In genomic region chr9:101104931-101105330, GRCm38 (mm10) we compare ENCODE assay signal across 20 mouse cellular contexts. TPM values are rescaled to one million over a fixed set of nuclear protein-coding genes. Genes with fewer than 3 reads are reported as not detected.
DNase-seq lines count a peak whose midpoint lies in the region; ATAC-seq and TF ChIP-seq lines count a peak whose summit lies in the region.
"Had no signal": no experiment of that assay in that cellular context is flagged by ENCODE, and none has a peak within 500 bp of the region (broad histone marks: within the 10 kb centered on the region; RNA-seq: fewer than 3 reads in every experiment).

No protein-coding gene starts in this region.

- intact Hi-C loops in heart, postnatal 14 days (cut with DNase I): no loop called here

- TF ChIP-seq POLR2A in MEL (IDR thresholded peaks at IDR 0.05; ENCODE audit: control insufficient read depth in 1 of 2, insufficient read depth in 1 of 2, low read depth in 1 of 2, low read length in 2 of 2, poor library complexity in 1 of 2): no peak
- no peak for TF ChIP-seq POLR2A in brain, embryonic 14.5 days (IDR thresholded peaks at IDR 0.05; ENCODE audit: borderline replicate concordance, extremely low read depth, insufficient read depth, insufficient read length, poor library complexity, severe bottlenecking)

- H3K4me1 ChIP-seq in heart, embryonic 12.5 days (replicated peaks): peaks cover 15% of the 10 kb centered on the region
- no peaks in the 10 kb centered on the region; the same call in 1 of the 2 replicates for H3K4me1 ChIP-seq in kidney, postnatal 0 days (replicated peaks; ENCODE audit: insufficient read depth, low read length)
- H3K4me1 ChIP-seq in MEL (ENCODE audit: control insufficient read depth in 1 of 2, insufficient read depth in 2 of 2, low read length in 2 of 2): peaks cover 3 to 11% of the 10 kb centered on the region in 2 experiments
- H3K4me1 ChIP-seq: embryonic facial prominence, embryonic 15.5 days; forebrain, embryonic 15.5 days had no signal

- H3K9me3 ChIP-seq in heart, embryonic 12.5 days (replicated peaks): no peaks in the 10 kb centered on the region
- no peaks in the 10 kb centered on the region for H3K9me3 ChIP-seq in kidney, postnatal 0 days (replicated peaks; ENCODE audit: low read length)
- H3K9me3 ChIP-seq in MEL (replicated peaks; ENCODE audit: insufficient read depth, low read length): no peaks in the 10 kb centered on the region
- H3K9me3 ChIP-seq: embryonic facial prominence, embryonic 15.5 days; forebrain, embryonic 15.5 days; heart, embryonic 15.5 days; hindbrain, embryonic 13.5 days had no signal

- no peak for TF ChIP-seq EP300 in MEL (IDR thresholded peaks at IDR 0.05; ENCODE audit: low read depth in 1 of 2, low read length in 2 of 2)

- no peak overlapping the region for H3K9ac ChIP-seq in heart, embryonic 12.5 days
- H3K9ac ChIP-seq in kidney, postnatal 0 days (ENCODE audit: low read depth, low read length): no peak overlapping the region
- H3K9ac ChIP-seq in MEL (ENCODE audit: control insufficient read depth, low read depth, low read length, poor library complexity, severe bottlenecking): no peak overlapping the region
- H3K9ac ChIP-seq: embryonic facial prominence, embryonic 15.5 days; forebrain, embryonic 15.5 days; heart, embryonic 15.5 days; hindbrain, embryonic 13.5 days had no signal

- peaks cover 46% of the 10 kb centered on the region for H3K36me3 ChIP-seq in heart, embryonic 12.5 days
- H3K36me3 ChIP-seq in kidney, postnatal 0 days (ENCODE audit: insufficient read depth, low read length): peaks cover 26% of the 10 kb centered on the region
- peaks cover 22 to 23% of the 10 kb centered on the region in 2 experiments for H3K36me3 ChIP-seq in MEL (ENCODE audit: control insufficient read depth in 1 of 2, insufficient read depth in 2 of 2, low read length in 2 of 2)

- TF ChIP-seq RAD21 in MEL (IDR thresholded peaks at IDR 0.05; ENCODE audit: low read depth, low read length): no peak

- H3K79me2 ChIP-seq in MEL (ENCODE audit: control insufficient read depth, insufficient read depth, low read length, poor library complexity): peaks cover 26% of the 10 kb centered on the region

- H3K4me2 ChIP-seq in heart, embryonic 12.5 days: no peak overlapping the region
- H3K4me2 ChIP-seq in kidney, postnatal 0 days (ENCODE audit: low read length): no peak overlapping the region
- H3K4me2 ChIP-seq: embryonic facial prominence, embryonic 15.5 days; forebrain, embryonic 15.5 days; heart, embryonic 15.5 days; hindbrain, embryonic 13.5 days had no signal

- no peak for DNase-seq in heart, postnatal 14 days
- DNase-seq in kidney, postnatal 0 days (ENCODE audit: low spot score): peak; percentile 70
- DNase-seq in kidney, adult 11 months: no peak
- peak; percentile 4 for DNase-seq in MEL (ENCODE audit: low read depth, low spot score)
- DNase-seq in brain, embryonic 14.5 days (ENCODE audit: low read depth): peak; percentile 15
- DNase-seq in lung, postnatal 14 days: no peak
- DNase-seq: adrenal gland, postnatal 10 days; cerebellum, adult 11-12 months; cerebellum, adult 9-11 months; cerebellum, postnatal 36 days; gastrocnemius, postnatal 36 days; kidney, adult 2 months had no signal

- no peak for ATAC-seq in heart, embryonic 12.5 days (ENCODE audit: insufficient number of reproducible peaks, low FRiP score)
- ATAC-seq in kidney, postnatal 0 days (replicated peaks; ENCODE audit: low FRiP score, low read depth): no peak
- ATAC-seq: forebrain, embryonic 15.5 days; hindbrain, postnatal 0 days had no signal

- H3K27ac ChIP-seq in heart, embryonic 12.5 days (ENCODE audit: poor library complexity, severe bottlenecking): 0 out of 2 replicates have a peak overlapping the region, but pooled peaks have one; percentile 34
- no peak overlapping the region for H3K27ac ChIP-seq in kidney, postnatal 0 days
- H3K27ac ChIP-seq in MEL (ENCODE audit: control insufficient read depth, low read depth, low read length): no peak overlapping the region
- H3K27ac ChIP-seq: embryonic facial prominence, embryonic 15.5 days; forebrain, embryonic 15.5 days; heart, embryonic 15.5 days; hindbrain, embryonic 13.5 days; hindbrain, postnatal 0 days had no signal

- H3K4me3 ChIP-seq in heart, embryonic 12.5 days: no peak overlapping the region
- no peak overlapping the region for H3K4me3 ChIP-seq in kidney, postnatal 0 days (replicated peaks; ENCODE audit: low read depth, low read length)
- H3K4me3 ChIP-seq in MEL (ENCODE audit: control insufficient read depth in 1 of 2, insufficient read depth in 1 of 2, low read depth in 2 of 2, low read length in 2 of 2): no peak overlapping the region
- H3K4me3 ChIP-seq: embryonic facial prominence, embryonic 15.5 days; erythroblast, embryonic 14.5 days; forebrain, embryonic 15.5 days; heart, embryonic 15.5 days; hindbrain, embryonic 13.5 days had no signal

- H3K27me3 ChIP-seq in heart, embryonic 12.5 days (replicated peaks): no peaks in the 10 kb centered on the region
- H3K27me3 ChIP-seq in kidney, postnatal 0 days (ENCODE audit: insufficient read depth, low read length): no peaks in the 10 kb centered on the region
- H3K27me3 ChIP-seq in MEL (ENCODE audit: control insufficient read depth in 1 of 2, insufficient read depth in 2 of 2, low read length in 2 of 2): no peaks in the 10 kb centered on the region
- H3K27me3 ChIP-seq: CH12.LX; embryonic facial prominence, embryonic 15.5 days; forebrain, embryonic 15.5 days; heart, embryonic 15.5 days; hindbrain, embryonic 13.5 days had no signal

- 69% methylated on average over 11 of the region's 11 CpGs for WGBS in heart, embryonic 12.5 days
- 63% methylated on average over 11 of the region's 11 CpGs for WGBS in kidney, postnatal 0 days

- no peak for TF ChIP-seq CTCF in kidney, postnatal 0 days (IDR thresholded peaks at IDR 0.05; ENCODE audit: low read depth)
- TF ChIP-seq CTCF in MEL (IDR thresholded peaks at IDR 0.05 in 2 of 3, conservative IDR thresholded peaks at IDR 0.05 in 1 of 3; ENCODE audit: control insufficient read depth in 1 of 3, insufficient read depth in 1 of 3, low read depth in 2 of 3, low read length in 3 of 3, poor library complexity in 1 of 3, severe bottlenecking in 1 of 3): no peak
- TF ChIP-seq CTCF in brain, embryonic 14.5 days (IDR thresholded peaks at IDR 0.05; ENCODE audit: borderline replicate concordance, extremely low read depth, insufficient read depth, insufficient read length): no peak

TF ChIP-seq in MEL, 35 proteins besides CTCF, POLR2A, EP300 and RAD21:
- TF ChIP-seq MEF2A (IDR thresholded peaks at IDR 0.05; ENCODE audit: extremely low read depth, insufficient replicate concordance, low read depth, low read length, poor library complexity, severe bottlenecking): no peak
- no peak for TF ChIP-seq CHD2 (IDR thresholded peaks at IDR 0.05; ENCODE audit: low read length)
- no peak for TF ChIP-seq E2F4 (IDR thresholded peaks at IDR 0.05; ENCODE audit: borderline replicate concordance, low read depth, low read length)
- TF ChIP-seq MAZ (IDR thresholded peaks at IDR 0.05; ENCODE audit: low read depth, low read length): no peak
- no peak for TF ChIP-seq TAL1 (IDR thresholded peaks at IDR 0.05; ENCODE audit: low read length)
- TF ChIP-seq NELFE (IDR thresholded peaks at IDR 0.05; ENCODE audit: low read depth, low read length): no peak
- TF ChIP-seq JUND (IDR thresholded peaks at IDR 0.05; ENCODE audit: low read depth, low read length): no peak

RNA-seq across cellular contexts. Expression of gene Msl2, which starts 31.0 kb away (rescaled TPM):
- 5.3 and 6.0 TPM in 2 replicates for polyA plus RNA-seq in heart, embryonic 12.5 days (2016; fragmentation: Nextera tagmentation; extraction: Ambion mirVana)
- total RNA-seq in heart, postnatal 14 days (2021): 10 to 100 TPM; 33.6 to 34.1 TPM
- 5.7 and 6.5 TPM in 2 replicates for polyA plus RNA-seq in kidney, postnatal 0 days (2015; fragmentation: Nextera tagmentation; extraction: Ambion mirVana)
- 19.7 and 20.5 TPM in 2 replicates for total RNA-seq in MEL (2012; rRNA removed)
- 10 to 100 TPM; 29.6 to 39.6 TPM for polyA plus RNA-seq in MEL (2012; ENCODE audit: insufficient read depth in 1 of 2, insufficient read length in 2 of 2, low read depth in 1 of 2, low replicate concordance in 2 of 2, missing spikeins in 1 of 2)
- polyA plus RNA-seq in brain, embryonic 14.5 days (2012; rRNA removed): 25.8 and 33.6 TPM in 2 replicates

Comparison
In these comparisons a context has a peak if more than half of its experiments do, and no peak if none do; other contexts are left out.
1. DNase-seq: peak in kidney, postnatal 0 days (single experiment), MEL (single experiment) and brain, embryonic 14.5 days (single experiment); none in heart, postnatal 14 days (0 of 2), kidney, adult 11 months (single experiment) and lung, postnatal 14 days (single experiment).